Mouse (Mus musculus) lung, adult 2 months (tissue): ENCODE results near the gene Rps6ka2. TPM values are rescaled to one million over a fixed set of nuclear protein-coding genes. Genes with fewer than 3 reads are reported as not detected.

Experiments used
- DNase-seq: peaks from one replicate; pipeline ENCODE4 v3.0.0; 2022
- H3K4me1 ChIP-seq: fragments of 200-500 bp; 2 replicates; pipeline ENCODE4 v1.6.1; 2011; ENCODE audit warnings: low read length; ENCODE audit not compliant: control insufficient read depth, insufficient read depth
- H3K4me3 ChIP-seq: fragments of 200-500 bp; replicated peaks from 2 replicates; pipeline ENCODE3; 2011; ENCODE audit warnings: low read depth, mild to moderate bottlenecking, control low read depth, low read length; ENCODE audit errors: extremely low read depth
- CTCF ChIP-seq: fragments of 200-500 bp; IDR thresholded peaks from 2 replicates; pipeline ENCODE4 v1.5.1; 2011; ENCODE audit warnings: mild to moderate bottlenecking, low read length, control low read depth; ENCODE audit not compliant: insufficient read depth
- POLR2A ChIP-seq: fragments of 200-500 bp; IDR thresholded peaks from 2 replicates; pipeline ENCODE4 v1.6.1; 2011; ENCODE audit warnings: low read depth, mild to moderate bottlenecking, control low read depth, low read length, borderline replicate concordance; ENCODE audit errors: extremely low read depth
- WGBS: fragments of 180-500 bp; shearing (Covaris S2); methylation state at CpG from one replicate; pipeline ENCODE4 v1.1.7; 2018; 5-methylcytosine and 5-hydroxymethylcytosine counted together
- polyA plus RNA-seq: library from polyadenylated mRNA; depleted of rRNA; stranded (reverse); fragments of >200 nt; gene quantifications from 2 replicates; pipeline ENCODE4 v1.2.3, GENCODE M21; 2012

Gene Rps6ka2
- polyA plus RNA-seq, 1 experiment: 24.7 TPM

DNA sequence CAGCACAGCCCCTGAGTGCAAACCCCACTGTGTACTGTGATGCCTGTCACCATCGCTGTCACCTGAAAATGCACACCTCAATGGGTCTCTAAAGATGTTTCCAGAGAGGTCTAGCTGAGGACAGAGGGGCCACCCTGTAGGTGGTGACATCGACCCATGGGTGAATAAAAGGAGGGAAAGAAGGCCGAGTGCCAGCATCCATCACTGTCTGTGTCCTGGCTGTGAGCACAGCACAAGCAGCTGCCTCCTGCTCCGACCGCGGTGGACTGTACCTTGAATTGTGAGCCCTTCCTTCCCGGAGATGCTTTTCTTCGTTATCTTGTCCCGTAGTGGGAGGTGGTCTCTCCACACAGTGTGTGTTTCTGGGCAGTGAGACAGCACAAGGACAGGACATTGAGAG, 67.8 kb downstream of the Rps6ka2 start:
- TF ChIP-seq CTCF (no peak), POLR2A (no peak)
- Histone ChIP-seq H3K4me1 (no peaks in the 10 kb centered on the region), H3K4me3 (no peak overlapping the region)
- 94% methylated on average over 9 of the region's 9 CpGs for WGBS
- DNase-seq: no peak

DNA sequence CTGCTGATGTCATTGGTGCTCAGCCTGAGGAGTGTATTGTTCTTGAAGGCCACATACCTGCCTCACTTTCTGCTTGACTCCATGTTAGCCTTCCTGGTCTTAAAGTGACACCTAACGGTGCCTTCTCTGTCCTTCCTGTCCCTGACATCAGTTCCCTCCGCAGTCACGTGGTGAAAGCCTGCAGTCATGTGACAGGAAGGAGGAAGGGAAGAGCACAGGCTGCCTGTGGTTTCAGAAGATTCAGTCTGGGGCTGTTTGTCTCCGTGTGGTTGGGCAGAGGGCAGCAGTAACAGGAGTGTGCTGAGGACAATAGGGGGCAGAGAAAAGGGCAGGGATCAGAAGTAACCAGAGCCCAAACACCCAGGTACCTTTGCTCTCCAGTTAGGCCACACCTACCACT, 68.9 kb downstream of the Rps6ka2 start:
- TF ChIP-seq POLR2A: no peak
- TF ChIP-seq CTCF: no peak
- DNase-seq: no peak
- H3K4me1 ChIP-seq: no peaks in the 10 kb centered on the region
- 59% methylated on average over 4 of the region's 4 CpGs for WGBS
- no peak overlapping the region for H3K4me3 ChIP-seq

DNA sequence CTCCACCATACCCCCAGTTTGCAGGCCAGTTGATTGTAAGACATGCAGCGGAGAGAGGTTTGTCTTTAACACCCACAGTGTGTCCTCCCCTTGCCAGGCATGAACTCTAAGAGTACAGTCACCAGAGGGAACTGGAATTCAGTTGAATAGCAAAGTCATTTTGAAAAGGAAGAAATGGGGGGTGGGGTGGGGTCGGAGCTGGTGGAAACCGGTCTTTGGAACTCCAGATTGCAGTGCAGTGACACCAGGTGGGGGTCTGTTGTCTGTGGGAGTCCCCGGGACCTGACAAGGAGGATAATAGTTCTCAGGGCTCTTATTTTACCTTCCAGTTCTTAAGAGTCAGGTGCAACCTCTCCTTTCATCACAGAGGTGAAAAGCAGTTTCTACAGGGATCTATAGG, 70.6 kb downstream of the Rps6ka2 start:
- 83% methylated on average over 4 of the region's 4 CpGs for WGBS
- DNase-seq: no peak
- H3K4me1 ChIP-seq: no peaks in the 10 kb centered on the region
- no peak overlapping the region for H3K4me3 ChIP-seq
- TF ChIP-seq CTCF (no peak), POLR2A (no peak)

GRCm38 (mm10) chr17:7245078-7245477, 75.2 kb downstream of the Rps6ka2 start:
- no peak for DNase-seq
- WGBS: 68% methylated on average over 6 of the region's 6 CpGs
- TF ChIP-seq CTCF (no peak), POLR2A (no peak)
- Histone ChIP-seq H3K4me1 (no peaks in the 10 kb centered on the region), H3K4me3 (no peak overlapping the region)

GRCm38 (mm10) chr17:7246893-7247556, 77.1 kb downstream of the Rps6ka2 start:
- TF ChIP-seq CTCF: no peak
- TF ChIP-seq POLR2A: no peak
- WGBS: 75% methylated on average over 6 of the region's 6 CpGs
- Histone ChIP-seq H3K4me1 (no peaks in the 10 kb centered on the region), H3K4me3 (no peak overlapping the region)
- no peak for DNase-seq

DNA sequence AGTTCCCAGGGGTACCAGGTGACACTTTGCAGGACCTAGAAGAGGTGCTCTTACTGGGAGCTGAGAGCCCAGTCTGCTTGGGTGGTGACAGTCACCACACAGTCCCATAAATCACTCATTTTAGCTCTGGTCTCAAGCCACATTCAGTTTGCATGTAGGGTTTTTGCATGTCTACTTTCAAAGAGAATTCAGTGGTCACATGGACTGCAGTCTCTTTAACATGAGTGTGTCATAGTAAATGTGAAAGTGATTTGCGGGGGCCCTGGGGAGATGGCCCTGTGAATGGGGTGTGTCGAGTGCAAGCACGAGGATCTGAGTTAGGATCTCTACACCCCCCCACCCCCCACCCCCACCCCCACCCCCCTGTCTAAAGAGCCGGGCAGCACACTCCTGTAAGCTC, 80.5 kb downstream of the Rps6ka2 start:
- no peak overlapping the region for H3K4me3 ChIP-seq
- TF ChIP-seq CTCF (no peak), POLR2A (no peak)
- H3K4me1 ChIP-seq: no peaks in the 10 kb centered on the region
- WGBS: 83% methylated on average over 4 of the region's 4 CpGs
- DNase-seq: no peak

DNA sequence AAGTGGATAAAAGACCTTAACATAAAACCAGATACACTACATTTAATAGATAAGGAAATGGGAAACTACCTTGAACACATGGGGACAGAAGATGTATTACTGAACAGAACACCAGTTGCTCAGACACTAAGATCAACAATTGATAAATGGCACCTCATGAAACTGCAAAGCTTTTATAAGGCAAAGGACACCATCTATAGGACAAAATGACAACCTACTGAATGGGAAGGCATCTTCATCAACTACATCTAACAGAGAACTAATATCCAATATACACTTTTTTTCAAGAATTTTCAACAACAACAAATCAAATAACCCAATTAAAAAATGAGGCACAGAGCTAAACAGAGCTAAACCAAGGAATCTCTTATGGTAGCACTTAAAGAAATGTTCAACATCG, 87.3 kb downstream of the Rps6ka2 start:
- no peak for TF ChIP-seq CTCF
- Histone ChIP-seq H3K4me3 (no peak overlapping the region), H3K4me1 (no peaks in the 10 kb centered on the region)
- no peak for DNase-seq
- 62% methylated on average over 1 of the region's 1 CpGs for WGBS

GRCm38 (mm10) chr17:7258748-7259359, 88.9 kb downstream of the Rps6ka2 start:
- no peak overlapping the region for H3K4me3 ChIP-seq
- TF ChIP-seq CTCF: no peak
- no peak for TF ChIP-seq POLR2A
- no peak for DNase-seq
- H3K4me1 ChIP-seq: no peaks in the 10 kb centered on the region
- WGBS: 76% methylated on average over 15 of the region's 15 CpGs

GRCm38 (mm10) chr17:7260360-7260759, 90.4 kb downstream of the Rps6ka2 start:
- no peak for DNase-seq
- WGBS: 45% methylated on average over 10 of the region's 10 CpGs
- TF ChIP-seq POLR2A (no peak), CTCF (no peak)
- no peak overlapping the region for H3K4me3 ChIP-seq
- no peaks in the 10 kb centered on the region for H3K4me1 ChIP-seq

DNA sequence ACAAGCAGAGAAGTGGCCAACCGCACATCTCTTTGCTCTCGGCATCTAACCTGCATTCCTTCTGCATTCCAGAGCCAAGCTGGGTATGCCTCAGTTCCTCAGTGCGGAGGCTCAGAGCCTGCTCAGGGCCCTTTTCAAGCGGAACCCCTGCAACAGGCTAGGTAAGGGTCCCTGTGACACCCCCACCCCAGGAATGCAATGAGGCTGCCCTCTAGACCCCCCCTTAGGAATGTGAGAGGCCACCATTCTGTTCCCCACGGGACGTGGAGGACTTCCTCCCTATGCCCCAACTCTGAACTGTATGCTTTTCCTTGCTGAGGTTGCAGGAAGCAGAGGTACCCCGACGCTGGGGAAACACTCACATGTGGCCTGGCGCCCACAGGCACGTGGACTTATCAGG, 92.1 kb downstream of the Rps6ka2 start:
- Histone ChIP-seq H3K4me3 (no peak overlapping the region), H3K4me1 (0 out of 2 replicates have a peak, but pooled peaks cover 2% of the 10 kb centered on the region)
- TF ChIP-seq POLR2A (no peak), CTCF (no peak)
- DNase-seq: no peak
- 50% methylated on average over 10 of the region's 10 CpGs for whole genome bisulfite sequencing
